Mouse (Mus musculus) left cerebral cortex, adult 2 months (tissue): ENCODE results near the gene Svbp. TPM values are rescaled to one million over a fixed set of nuclear protein-coding genes. Genes with fewer than 3 reads are reported as not detected.

Experiments used
- DNase-seq, 2 experiments: peaks; one replicate each; pipeline ENCODE4 v3.0.0; 2021 to 2022; ENCODE audit warnings: low spot score in 2 of 2, mixed read lengths in 1 of 2; ENCODE audit errors: extremely low spot score in 1 of 2
- H3K27ac ChIP-seq: fragments of 200-600 bp; 2 replicates; pipeline ENCODE4 v1.8.1; 2022
- H3K4me3 ChIP-seq: fragments of 200-600 bp; 2 replicates; pipeline ENCODE4 v1.8.1; 2022
- CTCF ChIP-seq: fragments of 200-600 bp; IDR thresholded peaks from 2 replicates; pipeline ENCODE4 v1.8.1; 2022; ENCODE audit warnings: antibody characterized with exemption, mild to moderate bottlenecking, moderate library complexity
- intact Hi-C: fragments of 180-260 bp; cut with DNase I; formaldehyde crosslinking; loops from one replicate; pipeline ENCODE4 v1.15.1; 2025
- long read RNA-seq, 2 experiments: library from polyadenylated mRNA; stranded (forward); transcript quantifications; one replicate each; pipeline ENCODE4 v2.0.0; 2021; ENCODE audit warnings: borderline mapping rate in 2 of 2
- total RNA-seq, 2 experiments: library from RNA; stranded (reverse); gene quantifications; 2 replicates each; pipeline ENCODE4 v1.2.3; 2021

The Svbp gene
- total RNA-seq, result 10 to 100 TPM; 15.1 to 17.2 TPM
- long read RNA-seq, experiment 1, transcript Svbp-201 (3 exons, 733 nt), result major isoform, 17 of 18 reads
- long read RNA-seq, experiment 1, partial matches to known transcripts, result 0 of 18 reads
- long read RNA-seq, experiment 1, other reads (novel, unspliced or antisense), result 0 of 18 reads
- long read RNA-seq, experiment 2, transcript Svbp-201 (3 exons, 733 nt), result major isoform, 8 of 9 reads
- long read RNA-seq, experiment 2, partial matches to known transcripts, result 0 of 9 reads
- long read RNA-seq, experiment 2, other reads (novel, unspliced or antisense), result 1 of 9 reads

DNA sequence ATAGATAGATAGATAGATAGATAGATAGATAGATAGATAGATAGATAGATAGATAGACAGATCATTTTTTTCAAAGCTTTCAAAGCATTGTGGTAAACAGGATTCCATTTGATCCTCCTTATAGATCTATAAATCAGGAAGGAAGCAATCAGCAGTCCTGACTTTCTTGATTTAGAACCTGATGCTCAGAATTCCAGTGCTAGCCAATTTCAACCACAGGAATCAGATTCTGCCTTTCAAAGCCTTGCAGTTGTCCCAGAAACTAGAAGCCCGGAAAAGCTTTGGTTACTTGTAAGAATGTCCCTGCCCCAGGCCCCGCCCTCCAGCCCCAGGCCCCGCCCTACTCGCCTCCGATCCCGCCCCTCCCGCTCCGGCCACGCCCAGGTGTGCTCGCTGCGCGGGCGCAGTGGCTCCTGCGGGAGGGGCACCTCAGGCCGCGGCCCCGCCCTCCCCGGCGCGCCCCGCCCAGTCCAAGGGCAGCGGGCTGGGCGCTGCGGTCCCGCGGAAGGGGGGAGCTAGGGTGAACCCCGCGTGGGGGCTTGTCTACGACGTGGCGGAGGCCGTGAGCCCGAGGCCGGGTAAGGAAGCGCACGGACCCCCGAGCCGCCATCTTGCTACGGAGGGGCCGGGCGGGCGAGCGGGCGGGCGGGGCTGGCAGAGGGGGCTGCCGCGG lies at the start of gene Svbp:
Gene Svbp (plus strand): TSS at position 398 of the 673 bp plus-strand sequence.
- peak within 1 kb of the TSS; percentile 85 for H3K4me3 ChIP-seq
- TF ChIP-seq CTCF, result no peak
- intact Hi-C loops, result loop anchor here (10.0 kb wide), 1 partner anchor 550 kb away; no protein-coding TSS in a partner anchor
- H3K27ac ChIP-seq, result peak within 1 kb of the TSS; percentile 70
- DNase-seq, result peak; percentile 84

DNA sequence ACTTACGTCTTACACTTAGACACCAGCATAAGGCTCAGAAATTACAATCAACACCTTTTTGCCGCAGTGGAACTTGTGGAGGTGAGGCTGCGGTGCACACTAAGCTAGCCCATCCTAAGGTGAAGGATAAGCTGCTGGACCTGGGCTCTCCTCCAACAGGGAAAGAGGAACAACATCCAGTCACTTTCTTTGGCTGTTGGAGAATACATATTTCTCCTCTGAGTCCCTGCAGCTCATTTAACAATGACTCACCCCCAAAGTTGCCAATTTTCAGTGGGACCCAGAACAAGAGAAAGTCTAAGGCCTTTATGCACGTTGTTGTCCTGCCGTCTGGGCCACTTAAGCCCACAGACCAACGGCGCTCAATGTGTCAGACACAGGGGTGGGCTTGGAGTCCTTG lies 48.3 kb upstream of the Svbp start:
- intact Hi-C loops, result no loop called here
- no peak overlapping the region for H3K27ac ChIP-seq
- DNase-seq, result no peak
- no peak for TF ChIP-seq CTCF
- no peak overlapping the region for H3K4me3 ChIP-seq

DNA sequence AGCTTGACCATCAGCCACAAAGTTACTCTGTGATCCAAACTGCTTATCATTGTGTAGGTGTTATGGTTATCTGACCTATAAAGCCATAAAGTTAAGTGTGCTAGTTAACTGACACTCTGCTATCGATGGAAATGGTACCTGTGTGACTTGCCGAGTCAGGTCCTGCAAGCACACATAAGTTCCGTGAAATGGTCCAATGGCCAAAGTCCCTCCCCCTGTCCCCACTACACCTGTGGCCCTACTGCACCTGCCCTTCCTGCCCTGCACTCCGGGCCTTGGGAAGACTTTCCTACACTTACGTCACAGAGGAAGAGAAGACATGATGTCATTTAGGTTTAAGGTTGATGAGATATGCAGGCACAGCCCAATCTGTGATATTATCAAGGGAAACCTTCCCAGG lies 47.8 kb upstream of the Svbp start:
- intact Hi-C loops, result no loop called here
- DNase-seq, result no peak
- TF ChIP-seq CTCF, result no peak

DNA sequence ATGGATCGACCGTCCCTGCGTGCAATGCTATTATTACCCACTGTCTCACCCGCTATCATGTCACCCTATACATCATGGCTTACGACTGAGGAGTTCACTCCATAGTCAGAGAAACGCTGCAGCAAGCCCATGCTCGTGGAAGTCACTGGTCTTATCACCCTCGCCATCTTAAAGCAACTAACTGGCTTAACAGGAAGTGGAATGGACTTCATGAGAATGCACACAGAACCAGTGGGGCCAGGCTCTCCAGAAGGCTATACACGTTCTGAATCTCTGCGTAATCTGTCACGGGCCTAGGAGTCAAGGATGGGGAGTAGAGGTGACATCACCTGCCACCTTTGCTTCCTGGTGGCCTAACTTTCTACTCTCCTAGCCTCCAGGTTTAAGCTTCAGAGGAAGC lies 46.4 kb upstream of the Svbp start:
- DNase-seq, result no peak
- no peak for TF ChIP-seq CTCF
- H3K27ac ChIP-seq, result no peak overlapping the region
- intact Hi-C loops, result no loop called here
- no peak overlapping the region for H3K4me3 ChIP-seq

More for the DNA sequence above, 47.8 kb upstream of the Svbp start:
- H3K27ac ChIP-seq, result no peak overlapping the region
- H3K4me3 ChIP-seq, result no peak overlapping the region

DNA sequence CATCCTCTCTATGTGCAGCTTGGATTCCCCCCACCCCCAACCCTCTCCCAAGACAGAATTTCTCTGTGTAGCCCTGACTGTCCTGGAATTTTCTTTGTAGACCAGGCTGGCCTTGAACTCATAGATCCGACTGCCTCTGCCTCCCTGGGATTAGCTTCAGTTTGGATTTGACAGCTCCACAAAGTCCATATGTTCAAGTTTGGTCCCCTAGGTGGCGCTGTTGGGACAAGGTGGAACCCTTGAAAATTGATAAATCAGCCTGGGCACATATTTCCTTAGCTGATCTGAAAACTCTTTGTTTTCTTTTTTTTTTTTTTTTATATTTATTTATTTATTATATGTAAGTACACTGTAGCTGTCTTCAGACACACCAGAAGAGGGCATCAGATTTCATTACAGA lies 37.9 kb upstream of the Svbp start:
- intact Hi-C loops, result no loop called here

DNA sequence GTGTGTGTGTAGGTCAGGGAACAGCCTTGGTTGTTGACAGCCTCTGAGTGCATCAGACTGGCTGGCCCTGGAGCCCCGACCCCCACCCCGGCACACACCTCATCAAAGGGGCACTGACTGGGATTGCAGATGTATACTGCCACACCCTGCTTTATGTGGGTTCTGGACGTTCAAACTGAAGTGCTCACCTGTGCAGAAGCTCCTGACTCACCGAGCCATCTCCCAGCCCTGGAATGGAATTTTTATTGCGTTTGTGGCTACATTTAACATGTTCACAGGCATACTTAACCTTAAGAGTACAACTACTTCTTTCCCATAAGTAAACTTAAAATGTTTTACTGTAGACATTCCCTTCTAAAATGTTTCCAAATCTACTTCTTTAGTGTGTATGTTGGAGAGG lies 37.2 kb upstream of the Svbp start:
- Histone ChIP-seq H3K27ac (no peak overlapping the region), H3K4me3 (no peak overlapping the region)
- intact Hi-C loops, result no loop called here
- DNase-seq, result no peak
- no peak for TF ChIP-seq CTCF

More for the DNA sequence above, 37.9 kb upstream of the Svbp start:
- TF ChIP-seq CTCF, result peak; percentile 63
- Histone ChIP-seq H3K27ac (no peak overlapping the region), H3K4me3 (no peak overlapping the region)
- peak in 1 of 2 experiments; percentile 56 for DNase-seq

DNA sequence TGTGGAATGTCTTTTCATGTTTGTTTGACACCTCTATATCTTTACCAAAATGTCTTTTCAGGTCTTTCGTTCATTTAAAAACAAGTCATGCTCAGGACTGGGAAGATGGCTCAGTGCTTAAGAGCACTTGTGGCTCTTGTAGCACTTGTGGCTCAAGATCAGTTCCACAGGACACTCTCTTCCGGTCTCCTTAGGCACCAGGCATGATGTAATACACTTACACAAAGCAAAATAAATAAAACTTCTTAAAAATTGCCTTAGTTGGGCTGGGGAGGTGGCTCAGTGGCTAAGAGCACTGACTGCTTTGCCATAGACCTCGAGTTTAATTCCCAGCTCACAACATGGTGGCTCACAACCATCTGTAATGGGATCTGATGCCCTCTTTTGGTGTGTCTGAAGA lies 33.7 kb upstream of the Svbp start:
- Histone ChIP-seq H3K27ac (no peak overlapping the region), H3K4me3 (no peak overlapping the region)
- intact Hi-C loops, result no loop called here
- TF ChIP-seq CTCF, result no peak
- no peak for DNase-seq

DNA sequence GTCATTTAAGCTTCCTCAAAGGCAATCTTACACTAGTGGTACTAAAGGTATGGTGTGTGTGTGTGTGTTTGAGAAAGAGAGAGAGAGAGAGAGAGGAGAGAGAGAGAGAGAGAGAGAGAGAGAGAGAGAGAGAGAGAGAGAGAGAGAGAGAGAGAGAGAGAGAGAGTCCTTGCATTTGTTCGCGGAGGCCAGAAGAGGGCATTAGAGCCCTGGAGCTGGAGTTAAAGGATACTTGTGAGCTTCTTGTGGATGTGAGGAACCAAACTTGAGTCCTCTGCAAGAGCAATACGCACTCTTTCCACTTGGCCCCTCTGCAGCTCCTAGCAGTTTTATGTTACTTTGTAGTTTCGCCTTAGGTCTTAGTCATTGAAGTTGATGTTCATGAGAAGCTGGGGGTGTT lies 32.1 kb upstream of the Svbp start:
- no peak overlapping the region for H3K4me3 ChIP-seq
- intact Hi-C loops, result no loop called here
- TF ChIP-seq CTCF, result peak; percentile 3; the same call in 1 of the 2 replicates
- H3K27ac ChIP-seq, result no peak overlapping the region
- no peak for DNase-seq

DNA sequence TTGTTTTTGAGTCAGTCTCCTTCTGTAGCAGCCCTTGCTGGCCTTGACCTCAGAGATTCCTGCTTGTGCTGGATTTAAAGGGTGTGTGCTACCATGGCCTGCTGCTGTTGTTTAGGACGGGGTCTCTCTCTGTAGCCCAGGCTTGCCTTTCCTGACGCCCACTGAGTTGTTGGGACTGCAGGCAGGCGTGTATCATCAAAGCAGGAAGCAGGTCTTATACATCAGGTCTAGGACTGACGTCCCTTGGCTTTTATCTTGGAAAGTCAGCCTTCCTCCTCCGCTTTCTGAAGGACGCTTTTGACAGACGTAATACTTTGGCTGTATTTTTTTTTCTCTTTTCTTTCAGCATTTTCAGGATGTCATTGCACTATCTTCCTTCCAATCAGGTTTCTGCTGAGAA lies 29.2 kb upstream of the Svbp start:
- no peak for DNase-seq
- H3K4me3 ChIP-seq, result no peak overlapping the region
- H3K27ac ChIP-seq, result no peak overlapping the region
- intact Hi-C loops, result no loop called here
- TF ChIP-seq CTCF, result no peak

DNA sequence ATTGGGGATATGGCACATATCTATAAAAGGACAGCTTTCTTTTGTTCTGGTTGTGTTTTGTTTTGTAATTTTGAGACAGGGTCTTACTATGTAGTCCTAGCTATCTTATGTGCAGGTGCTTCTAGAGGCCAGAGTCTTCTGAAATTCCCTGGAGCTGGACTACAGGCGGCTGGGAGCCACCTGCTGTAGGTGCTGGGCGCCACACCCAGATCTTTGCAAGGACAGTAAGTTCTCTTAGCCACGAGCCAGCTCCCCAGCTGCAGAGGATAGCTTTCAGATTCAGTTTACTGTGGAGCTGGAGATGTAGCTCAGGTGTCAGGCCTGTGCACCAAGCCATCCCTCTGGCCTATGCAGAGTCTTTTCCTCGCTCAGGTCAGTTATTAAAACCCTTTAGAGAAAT lies 28.0 kb upstream of the Svbp start:
- no peak for DNase-seq
- intact Hi-C loops, result loop anchor here (1.0 kb wide), 1 partner anchor 162 kb away; no protein-coding TSS in a partner anchor
- H3K4me3 ChIP-seq, result no peak overlapping the region

DNA sequence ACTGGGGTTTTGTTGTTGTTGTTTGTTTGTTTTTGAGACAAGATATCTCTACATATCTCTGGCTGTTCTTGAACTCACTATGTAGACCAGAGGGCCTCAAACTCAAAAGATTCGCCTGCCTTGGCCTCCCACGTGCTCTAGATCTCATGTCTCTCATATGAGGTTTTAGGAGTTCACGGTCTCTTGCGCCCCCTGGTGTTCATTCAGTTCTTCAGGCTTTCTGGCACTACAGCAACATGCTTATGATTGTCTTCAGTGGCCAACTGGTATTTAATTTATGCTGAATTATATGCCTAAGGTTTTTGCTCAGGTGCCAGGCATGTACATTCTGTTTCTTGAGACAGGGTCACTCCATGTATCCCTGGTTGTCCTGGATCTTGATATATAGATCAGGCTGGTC lies 27.4 kb upstream of the Svbp start:
- peak; percentile 91 for TF ChIP-seq CTCF
- intact Hi-C loops, result loop anchor here (1.0 kb wide), 1 partner anchor 162 kb away; no protein-coding TSS in a partner anchor
- H3K27ac ChIP-seq, result no peak overlapping the region
- DNase-seq, result peak; percentile 80 to 83
- H3K4me3 ChIP-seq, result no peak overlapping the region

More for the DNA sequence above, 28.0 kb upstream of the Svbp start:
- no peak for TF ChIP-seq CTCF
- no peak overlapping the region for H3K27ac ChIP-seq

DNA sequence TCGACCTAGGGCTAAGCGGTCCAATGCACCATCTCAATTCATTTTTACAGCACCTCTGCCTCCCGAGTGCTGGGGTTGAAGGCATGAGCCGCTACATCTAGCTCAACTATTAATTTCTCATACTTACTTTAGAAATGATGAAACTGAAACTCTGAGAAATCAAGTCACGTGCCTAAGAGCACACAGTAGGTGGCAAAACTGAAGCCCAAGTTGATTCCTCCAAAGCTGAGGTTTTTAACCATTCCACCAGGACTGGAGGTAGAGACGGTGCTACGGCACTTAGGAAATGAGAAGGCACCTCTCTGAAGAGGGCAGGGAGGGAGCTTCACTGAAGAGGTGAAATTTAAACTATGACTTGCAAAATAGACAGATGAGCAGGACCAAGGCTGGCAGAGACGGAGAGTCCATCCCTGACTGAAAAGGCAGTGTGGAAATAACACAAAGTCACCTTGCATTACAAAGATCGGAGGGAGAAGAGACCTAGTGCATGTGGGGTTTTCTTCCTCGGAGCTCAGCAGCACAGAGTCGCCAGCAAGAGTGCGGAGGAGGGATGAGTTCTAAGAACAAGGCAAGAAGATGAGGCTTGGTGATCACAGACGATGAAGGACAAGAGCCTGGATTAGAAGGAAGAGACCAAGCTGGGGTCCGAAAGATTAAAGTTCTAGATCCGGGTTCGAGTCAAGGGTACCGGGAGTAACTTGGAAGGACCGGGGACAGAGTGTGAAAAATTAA lies 22.0 kb upstream of the Svbp start:
- TF ChIP-seq CTCF, result no peak
- intact Hi-C loops, result loop anchor here (10.0 kb wide), 1 partner anchor 548 kb away; the partner anchor contains the start of genes Cfap57 and Ebna1bp2
- peak in 1 of 2 experiments; percentile 27 for DNase-seq
- peak overlapping the region; percentile 86 for H3K4me3 ChIP-seq
- H3K27ac ChIP-seq, result peak overlapping the region; percentile 84
